Mouse (Mus musculus): ENCODE results near the gene Gm13288.

DNA sequence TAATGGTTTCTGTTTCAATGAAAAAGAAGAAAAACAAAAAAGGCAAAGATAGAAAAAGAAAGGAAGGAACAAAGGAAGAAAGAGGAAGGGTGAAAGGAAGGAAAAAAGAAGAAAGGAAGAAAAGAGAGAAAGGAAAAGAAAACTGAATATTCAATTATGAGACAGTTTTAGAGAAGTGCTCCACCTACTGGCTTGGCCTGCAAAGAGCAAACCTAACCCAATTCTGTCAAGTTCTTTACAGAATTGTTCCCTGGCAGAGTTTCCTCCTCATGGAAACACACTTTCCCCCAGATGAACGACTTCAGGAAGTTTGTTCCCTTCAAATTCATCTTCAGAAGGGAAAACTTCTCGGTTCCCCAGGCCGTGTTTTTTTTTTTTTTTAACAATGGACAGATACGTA lies 17.7 kb downstream of the Gm13288 start:
- TF ChIP-seq CTCF (IDR thresholded peaks at IDR 0.05; ENCODE audit: control insufficient read depth, insufficient read depth, insufficient read length) (no peak), CEBPB (IDR thresholded peaks at IDR 0.05; ENCODE audit: low read depth) (no peak), MAX (IDR thresholded peaks at IDR 0.05) (no peak)
